Mouse (Mus musculus) limb, embryonic 10.5 days (tissue): ENCODE measurements around the gene Slc9a9. TPM values are rescaled to one million over a fixed set of nuclear protein-coding genes. Genes with fewer than 3 reads are reported as not detected.

Experiments used
- DNase-seq: peaks from one replicate; pipeline ENCODE4 v3.0.0-alpha.2; 2017; ENCODE audit warnings: low spot score
- H3K27ac ChIP-seq: fragments of 300-500 bp; sonication (generic); 2 replicates; pipeline ENCODE4 v1.5.1; 2016; ENCODE audit warnings: mild to moderate bottlenecking
- H3K27me3 ChIP-seq: fragments of 300-500 bp; sonication (generic); 2 replicates; pipeline ENCODE4 v1.6.1; 2016; ENCODE audit warnings: low read depth, mild to moderate bottlenecking; ENCODE audit not compliant: poor library complexity, severe bottlenecking
- H3K36me3 ChIP-seq: fragments of 300-500 bp; sonication (generic); 2 replicates; pipeline ENCODE4 v1.6.1; 2016; ENCODE audit warnings: mild to moderate bottlenecking, moderate library complexity
- H3K4me1 ChIP-seq: fragments of 300-500 bp; sonication (generic); 2 replicates; pipeline ENCODE4 v1.6.1; 2016
- H3K4me3 ChIP-seq: fragments of 300-500 bp; sonication (generic); 2 replicates; pipeline ENCODE4 v1.5.1; 2016; ENCODE audit warnings: mild to moderate bottlenecking, moderate library complexity
- H3K9me3 ChIP-seq: fragments of 300-500 bp; sonication (generic); replicated peaks from 2 replicates; pipeline ENCODE4 v1.6.1; 2016; ENCODE audit warnings: mild to moderate bottlenecking
- whole genome bisulfite sequencing: fragments of 180-500 bp; shearing (Covaris S2); methylation state at CpG from one replicate; pipeline ENCODE4 v1.1.7; 2016; 5-methylcytosine and 5-hydroxymethylcytosine counted together
- polyA plus RNA-seq: library from polyadenylated mRNA; unstranded; fragments of >200 nt; fragmentation: Nextera tagmentation; extraction: Ambion mirVana; gene quantifications from 2 replicates; pipeline ENCODE4 v1.2.1, GENCODE M21; 2016

Gene Slc9a9
- polyA plus RNA-seq, 1 experiment from 2014 or later = 1.5 TPM

DNA sequence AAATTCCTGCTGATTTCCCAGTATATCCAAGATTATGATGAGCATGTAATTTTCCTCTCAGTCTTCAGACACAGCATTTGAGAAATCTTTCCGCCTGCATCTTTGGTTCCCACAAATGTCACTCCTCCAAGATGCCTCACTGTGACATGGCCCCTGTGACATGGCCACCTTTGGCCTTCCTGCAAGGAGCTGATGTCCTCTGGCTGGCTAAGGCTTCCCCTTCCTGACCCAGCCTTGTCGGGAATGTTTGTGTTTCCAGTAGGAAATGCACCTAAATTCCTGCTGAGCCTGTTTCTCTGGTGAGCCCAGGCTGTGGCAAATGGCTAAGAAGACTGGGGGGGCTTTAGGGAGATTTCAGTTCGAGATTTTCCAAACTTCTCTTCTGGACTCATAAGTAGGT, 480.4 kb downstream of the Slc9a9 start:
- Histone ChIP-seq H3K36me3 (no peaks in the 10 kb centered on the region), H3K9me3 (no peaks in the 10 kb centered on the region), H3K27ac (no peak overlapping the region), H3K4me1 (peaks cover 15% of the 10 kb centered on the region), H3K27me3 (no peaks in the 10 kb centered on the region), H3K4me3 (no peak overlapping the region)
- no peak for DNase-seq
- 52% methylated on average over 3 of the region's 3 CpGs for WGBS

DNA sequence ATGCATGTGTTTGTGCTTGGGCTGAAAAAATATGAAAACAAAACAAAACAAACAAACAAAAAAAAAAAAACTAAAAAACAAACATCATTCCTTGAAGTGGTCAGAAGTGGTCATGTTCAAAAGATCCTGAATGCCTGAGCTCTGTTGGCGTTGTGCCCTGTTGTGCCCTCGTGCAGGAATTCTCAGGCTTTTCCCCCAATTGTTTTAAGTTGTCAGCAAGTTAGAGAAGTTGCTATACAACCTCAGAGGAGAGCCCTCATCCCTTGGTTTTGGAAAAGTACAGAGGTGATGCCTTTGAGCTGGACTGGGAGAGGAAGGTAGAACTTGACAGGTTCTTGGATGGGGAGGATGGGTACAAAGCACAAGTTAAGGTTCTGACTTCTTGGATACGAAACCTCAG, 480.9 kb downstream of the Slc9a9 start:
- WGBS = 79% methylated on average over 3 of the region's 3 CpGs

DNA sequence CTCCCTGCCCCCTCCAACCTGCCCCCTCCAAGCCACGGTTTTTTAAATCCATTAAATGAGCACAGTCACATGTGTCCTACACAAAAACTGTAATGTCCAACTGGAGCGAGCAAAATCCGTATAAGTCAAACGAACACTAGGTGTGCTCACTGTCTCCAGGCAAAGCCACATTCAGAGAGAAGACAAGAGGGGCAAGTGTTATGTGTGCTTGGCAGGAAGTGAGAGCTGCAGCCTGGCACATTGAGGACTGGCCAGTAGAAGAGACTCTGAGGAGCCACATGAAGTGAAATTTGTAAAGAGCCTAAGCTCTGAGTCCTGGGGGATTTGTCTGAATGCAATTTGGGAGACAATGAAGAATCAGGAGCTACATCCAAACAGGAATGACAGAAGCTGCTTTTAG, 481.3 kb downstream of the Slc9a9 start:
- WGBS = 85% methylated on average over 4 of the region's 4 CpGs
- H3K9me3 ChIP-seq = no peaks in the 10 kb centered on the region
- no peak for DNase-seq
- no peaks in the 10 kb centered on the region for H3K36me3 ChIP-seq
- H3K4me3 ChIP-seq = no peak overlapping the region
- no peak overlapping the region for H3K27ac ChIP-seq
- H3K27me3 ChIP-seq = no peaks in the 10 kb centered on the region
- H3K4me1 ChIP-seq = peaks cover 15% of the 10 kb centered on the region

More for the DNA sequence above, 480.9 kb downstream of the Slc9a9 start:
- Histone ChIP-seq H3K27me3 (no peaks in the 10 kb centered on the region), H3K4me1 (peaks cover 15% of the 10 kb centered on the region), H3K4me3 (no peak overlapping the region), H3K9me3 (no peaks in the 10 kb centered on the region), H3K27ac (no peak overlapping the region), H3K36me3 (no peaks in the 10 kb centered on the region)
- no peak for DNase-seq

DNA sequence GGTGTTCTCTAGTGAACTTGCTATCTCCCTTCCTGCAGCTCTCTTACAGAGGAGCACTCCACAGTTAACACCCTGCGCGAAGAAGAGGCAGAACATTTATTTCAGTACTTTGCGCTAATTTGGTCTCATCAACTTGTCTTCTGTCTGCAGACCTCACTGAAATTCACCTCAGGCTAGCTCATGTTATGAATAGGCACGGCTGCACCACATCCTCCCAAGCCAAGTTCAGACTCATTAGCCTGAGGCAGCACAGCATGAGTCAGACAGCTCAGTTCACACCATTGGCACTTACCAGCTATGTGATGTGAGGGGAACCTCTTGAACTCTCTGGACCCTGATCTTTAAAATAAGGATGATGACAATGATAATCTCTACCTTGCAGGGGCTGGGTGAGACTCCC, 482.0 kb downstream of the Slc9a9 start:
- no peak overlapping the region for H3K4me3 ChIP-seq
- H3K27ac ChIP-seq = no peak overlapping the region
- H3K4me1 ChIP-seq = peaks cover 15% of the 10 kb centered on the region
- no peaks in the 10 kb centered on the region for H3K9me3 ChIP-seq
- H3K36me3 ChIP-seq = no peaks in the 10 kb centered on the region
- no peaks in the 10 kb centered on the region for H3K27me3 ChIP-seq
- no peak for DNase-seq
- WGBS = 65% methylated on average over 4 of the region's 4 CpGs

DNA sequence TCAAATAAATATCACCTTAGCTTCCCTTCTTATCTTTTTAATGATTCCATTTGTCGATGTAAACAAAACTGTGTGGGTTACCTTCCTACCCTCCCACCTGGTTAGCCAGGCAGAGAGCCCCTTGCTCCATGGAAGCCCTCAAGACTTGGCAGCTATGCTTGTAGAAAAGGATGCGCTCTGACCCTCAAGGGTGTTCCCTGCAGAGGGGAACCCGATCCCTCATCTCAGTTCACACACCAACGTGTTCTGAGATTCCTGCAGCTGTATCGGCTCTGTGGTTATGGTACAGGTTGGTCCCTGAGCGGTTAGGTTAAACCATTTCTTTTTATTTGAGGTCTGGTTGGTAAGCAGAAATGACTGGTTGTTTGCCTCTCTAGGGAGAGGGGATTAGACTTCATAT, 484.3 kb downstream of the Slc9a9 start:
- no peaks in the 10 kb centered on the region for H3K9me3 ChIP-seq
- H3K27me3 ChIP-seq = no peaks in the 10 kb centered on the region
- no peak overlapping the region for H3K27ac ChIP-seq
- H3K4me3 ChIP-seq = no peak overlapping the region
- DNase-seq = no peak
- peaks cover 15% of the 10 kb centered on the region for H3K4me1 ChIP-seq
- no peaks in the 10 kb centered on the region for H3K36me3 ChIP-seq
- 79% methylated on average over 6 of the region's 6 CpGs for WGBS

DNA sequence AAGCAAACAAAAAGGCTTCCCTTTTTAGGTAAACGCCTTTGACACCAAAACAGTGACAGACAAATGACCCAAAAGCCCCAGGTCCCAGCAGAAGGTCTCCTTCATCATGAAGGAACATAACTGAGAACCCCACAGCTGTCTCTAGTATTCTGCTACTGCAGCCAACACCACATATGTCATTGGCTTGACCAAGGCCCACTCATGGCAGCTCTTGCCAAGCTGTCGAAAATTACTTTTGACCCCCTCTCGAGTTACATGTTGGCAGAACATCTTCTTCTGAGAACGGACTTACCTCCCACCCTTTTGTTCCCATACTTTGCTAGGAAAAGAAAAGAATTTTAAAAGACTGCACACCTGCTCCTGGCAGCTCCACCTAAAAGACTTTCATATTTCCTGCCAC, 488.2 kb downstream of the Slc9a9 start:
- H3K27ac ChIP-seq = no peak overlapping the region
- H3K36me3 ChIP-seq = no peaks in the 10 kb centered on the region
- peaks cover 12% of the 10 kb centered on the region; the same call in 1 of the 2 replicates for H3K4me1 ChIP-seq
- no peaks in the 10 kb centered on the region for H3K9me3 ChIP-seq
- H3K4me3 ChIP-seq = no peak overlapping the region
- no peaks in the 10 kb centered on the region for H3K27me3 ChIP-seq
- 70% methylated on average over 4 of the region's 4 CpGs for WGBS
- no peak for DNase-seq

DNA sequence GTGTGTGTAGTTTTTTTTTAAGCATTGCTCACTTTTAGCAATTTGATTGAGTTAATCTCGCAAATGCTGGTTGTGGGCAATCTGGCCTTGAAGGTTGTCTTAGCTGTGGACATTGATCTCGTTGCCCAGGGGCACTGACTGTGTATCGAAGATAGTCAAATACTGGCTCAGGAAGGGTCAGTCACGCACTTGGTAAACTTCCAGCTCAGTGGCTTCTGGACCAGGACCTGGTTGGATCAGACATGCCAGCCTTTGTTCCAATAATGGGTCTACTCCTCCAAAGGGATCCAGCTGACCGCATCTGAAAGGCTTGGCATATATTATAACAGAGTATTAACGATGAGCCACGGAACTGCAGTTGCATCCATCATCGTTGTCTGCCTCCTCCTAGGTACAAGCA, 489.2 kb downstream of the Slc9a9 start:
- Histone ChIP-seq H3K36me3 (no peaks in the 10 kb centered on the region), H3K9me3 (no peaks in the 10 kb centered on the region), H3K4me1 (peaks cover 12% of the 10 kb centered on the region; the same call in 1 of the 2 replicates), H3K27me3 (no peaks in the 10 kb centered on the region), H3K27ac (no peak overlapping the region), H3K4me3 (no peak overlapping the region)
- whole genome bisulfite sequencing = 94% methylated on average over 8 of the region's 8 CpGs
- no peak for DNase-seq

DNA sequence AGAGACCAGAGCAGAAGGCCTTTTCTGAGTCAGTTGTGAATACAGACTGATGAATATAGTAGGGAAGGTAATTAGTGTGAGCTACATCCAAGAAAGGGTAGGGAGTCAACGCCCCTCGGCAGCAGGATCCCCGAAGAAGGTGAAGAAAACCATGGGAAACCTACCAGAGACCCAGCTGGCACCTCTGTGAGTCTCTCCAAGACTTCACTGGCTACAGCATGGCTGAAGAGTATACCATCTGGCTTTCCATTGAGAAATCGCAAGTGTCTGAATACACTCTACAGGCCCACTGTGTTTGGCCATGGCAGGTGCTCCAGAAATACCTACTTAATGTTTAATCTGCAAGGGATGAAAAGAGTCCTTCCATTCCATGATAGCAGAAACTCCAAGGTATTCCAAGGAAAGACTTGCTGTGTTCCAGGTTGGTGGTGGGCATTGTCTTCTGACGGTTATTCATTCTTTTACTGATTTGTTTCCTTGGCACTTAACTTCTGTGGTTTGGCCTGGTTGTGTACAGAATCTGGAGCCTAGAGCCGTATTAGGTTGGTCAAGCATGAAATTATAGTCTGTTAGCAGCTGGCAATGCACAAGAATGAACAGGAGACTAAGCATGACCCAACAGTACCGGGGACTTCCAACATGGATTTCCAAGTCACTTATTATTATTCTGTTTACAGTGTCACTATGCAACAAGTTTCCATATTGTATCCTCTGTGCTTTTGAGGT, 491.0 kb downstream of the Slc9a9 start:
- DNase-seq = no peak
- H3K36me3 ChIP-seq = no peaks in the 10 kb centered on the region
- no peak overlapping the region for H3K27ac ChIP-seq
- no peaks in the 10 kb centered on the region for H3K9me3 ChIP-seq
- no peak overlapping the region for H3K4me3 ChIP-seq
- peaks cover 9% of the 10 kb centered on the region; the same call in 1 of the 2 replicates for H3K4me1 ChIP-seq
- H3K27me3 ChIP-seq = no peaks in the 10 kb centered on the region
- WGBS = 95% methylated on average over 7 of the region's 7 CpGs

DNA sequence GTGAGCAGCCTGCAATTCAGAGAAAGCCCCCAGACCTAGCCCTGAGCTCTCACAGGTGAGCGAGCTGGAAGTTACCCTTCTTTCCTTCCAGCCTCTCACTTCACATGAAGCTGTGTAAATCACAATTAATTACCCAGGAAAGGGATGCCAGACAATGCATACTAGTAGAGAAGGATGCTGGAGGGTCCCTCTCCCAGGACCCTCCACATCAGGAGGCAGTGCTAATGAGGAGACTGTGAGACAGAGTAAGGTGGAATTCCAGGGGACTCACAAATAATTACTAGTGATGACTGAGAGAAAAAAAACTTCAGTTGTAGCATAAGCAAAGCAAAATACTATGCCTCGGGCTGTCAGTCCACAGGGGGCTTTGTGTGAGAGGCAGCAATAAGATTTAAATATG, 492.0 kb downstream of the Slc9a9 start:
- no peak for DNase-seq
- WGBS = 81% methylated on average over 2 of the region's 2 CpGs

DNA sequence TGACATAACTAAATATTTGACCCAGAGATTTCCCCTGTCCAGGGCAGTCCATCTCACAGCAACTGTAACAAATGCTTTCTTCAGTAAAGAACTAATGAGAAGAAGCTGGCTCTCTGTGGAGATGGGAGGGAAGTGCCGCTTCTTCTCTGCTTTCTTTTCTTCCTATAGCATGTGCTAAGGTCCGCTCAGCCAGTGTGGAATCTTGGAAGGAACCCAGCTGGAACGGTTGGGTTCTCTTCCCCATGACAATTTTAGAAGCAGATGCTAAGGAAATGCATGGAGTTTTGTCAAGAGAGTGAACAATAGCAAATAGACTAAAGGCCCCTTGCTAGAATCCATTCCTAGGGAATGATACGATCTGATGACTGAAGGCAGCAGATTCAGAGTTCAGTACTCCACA, 496.5 kb downstream of the Slc9a9 start:
- Histone ChIP-seq H3K9me3 (no peaks in the 10 kb centered on the region), H3K4me3 (no peak overlapping the region), H3K27me3 (no peaks in the 10 kb centered on the region), H3K36me3 (no peaks in the 10 kb centered on the region), H3K4me1 (peaks cover 9% of the 10 kb centered on the region; the same call in 1 of the 2 replicates), H3K27ac (no peak overlapping the region)
- DNase-seq = no peak
- 86% methylated on average over 4 of the region's 4 CpGs for WGBS

More for the DNA sequence above, 492.0 kb downstream of the Slc9a9 start:
- no peak overlapping the region for H3K4me3 ChIP-seq
- H3K27ac ChIP-seq = no peak overlapping the region
- H3K9me3 ChIP-seq = no peaks in the 10 kb centered on the region
- H3K27me3 ChIP-seq = no peaks in the 10 kb centered on the region
- H3K36me3 ChIP-seq = no peaks in the 10 kb centered on the region
- H3K4me1 ChIP-seq = peaks cover 9% of the 10 kb centered on the region; the same call in 1 of the 2 replicates

DNA sequence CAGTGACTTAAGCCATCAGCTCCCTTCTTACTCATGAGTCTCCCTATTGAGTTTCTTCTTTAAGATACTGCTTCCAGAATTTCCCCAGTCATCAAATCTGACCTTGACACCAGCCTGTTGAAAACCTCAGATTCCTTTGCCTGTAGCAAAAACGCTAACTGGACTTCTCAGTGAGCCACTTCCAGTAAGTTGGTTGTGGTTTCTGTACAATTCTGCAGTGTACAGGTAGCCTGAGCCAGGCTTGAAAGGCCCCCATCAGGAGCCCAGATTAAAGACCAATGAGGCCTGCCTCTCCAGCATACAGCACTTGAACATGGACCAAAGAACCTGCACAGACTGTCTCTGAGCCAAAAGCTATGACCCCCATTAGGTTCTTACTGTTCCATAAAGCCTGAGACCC, 498.1 kb downstream of the Slc9a9 start:
- no peaks in the 10 kb centered on the region for H3K9me3 ChIP-seq
- no peaks in the 10 kb centered on the region for H3K36me3 ChIP-seq
- no peak overlapping the region for H3K27ac ChIP-seq
- no peak for DNase-seq
- 81% methylated on average over 1 of the region's 1 CpGs for WGBS
- H3K27me3 ChIP-seq = no peaks in the 10 kb centered on the region
- H3K4me1 ChIP-seq = no peaks in the 10 kb centered on the region
- no peak overlapping the region for H3K4me3 ChIP-seq

DNA sequence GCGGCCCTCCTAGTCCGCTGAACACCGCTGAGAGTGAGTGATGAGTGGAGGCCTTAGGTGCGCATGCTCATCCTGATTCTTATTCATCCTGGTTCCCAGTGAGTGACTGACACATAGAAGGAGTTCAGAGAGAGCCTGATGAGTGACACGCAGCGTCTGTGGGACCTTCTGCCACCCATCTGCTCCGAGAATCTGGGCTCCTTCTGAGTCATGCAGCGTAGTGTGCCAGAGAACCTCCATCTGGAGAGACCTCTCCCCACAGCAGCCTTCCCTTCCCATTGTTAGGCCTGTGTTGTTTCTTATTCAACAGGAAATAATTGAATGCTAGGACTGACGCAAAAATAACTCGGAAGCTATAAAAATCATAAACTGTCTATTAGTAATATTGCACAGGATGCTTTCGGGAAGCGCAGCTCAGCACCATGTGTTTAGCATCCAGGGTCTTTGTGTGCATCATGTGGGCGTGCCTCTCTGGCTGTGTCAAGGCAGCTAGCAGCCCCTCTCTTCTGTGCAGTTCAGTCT, 498.8 kb downstream of the Slc9a9 start:
- no peak for DNase-seq
- Histone ChIP-seq H3K27me3 (no peaks in the 10 kb centered on the region), H3K36me3 (no peaks in the 10 kb centered on the region), H3K27ac (no peak overlapping the region), H3K9me3 (no peaks in the 10 kb centered on the region), H3K4me1 (no peaks in the 10 kb centered on the region), H3K4me3 (no peak overlapping the region)
- WGBS = 92% methylated on average over 13 of the region's 13 CpGs

DNA sequence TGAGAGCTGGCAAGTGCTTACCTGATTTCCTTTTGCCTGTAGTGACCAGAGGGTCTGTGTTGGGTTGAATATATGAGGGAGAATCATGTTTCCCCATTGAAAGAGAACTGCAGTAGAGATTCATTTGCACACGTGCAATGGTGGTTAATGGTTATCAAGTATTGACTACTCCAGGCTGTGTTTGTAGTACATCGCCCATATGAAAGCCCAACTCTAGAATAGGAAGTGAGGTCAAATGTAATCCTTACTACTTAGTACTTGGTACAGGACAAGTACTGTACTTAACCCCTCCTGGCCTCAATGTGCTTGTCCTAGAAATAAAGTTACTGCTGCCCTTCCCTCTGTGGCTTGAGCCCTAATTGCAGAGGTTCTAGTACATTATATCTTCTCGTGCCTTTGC, 508.5 kb downstream of the Slc9a9 start:
- H3K4me3 ChIP-seq = no peak overlapping the region

More for the DNA sequence above, 508.5 kb downstream of the Slc9a9 start:
- no peaks in the 10 kb centered on the region for H3K9me3 ChIP-seq
- no peak overlapping the region for H3K27ac ChIP-seq
- H3K4me1 ChIP-seq = peaks cover 25% of the 10 kb centered on the region
- no peaks in the 10 kb centered on the region for H3K27me3 ChIP-seq
- DNase-seq = no peak
- H3K36me3 ChIP-seq = no peaks in the 10 kb centered on the region
- WGBS = 95% methylated on average over 3 of the region's 3 CpGs
